Mouse (Mus musculus): ENCODE results near the gene Commd9. TPM values are rescaled to one million over a fixed set of nuclear protein-coding genes. Genes with fewer than 3 reads are reported as not detected.

Gene Commd9
- polyA plus RNA-seq, 2 experiments, result 72.7 to 114 TPM

GRCm38 (mm10) chr2:101902196-101902595 lies 16.1 kb downstream of the Commd9 start:
- Histone ChIP-seq H3K4me1 (ENCODE audit: control insufficient read depth, insufficient read depth, low read length) (peaks cover 4% of the 10 kb centered on the region; the same call in 1 of the 2 replicates), H3K27me3 (ENCODE audit: control insufficient read depth, insufficient read depth, low read length) (no peaks in the 10 kb centered on the region), H3K36me3 (ENCODE audit: control insufficient read depth, insufficient read depth, low read length) (peaks cover 18% of the 10 kb centered on the region), H3K9ac (ENCODE audit: low read depth, low read length, severe bottlenecking) (no peak overlapping the region), H3K4me2 (replicated peaks; ENCODE audit: low read depth, low read length, severe bottlenecking) (no peak overlapping the region), H3K27ac (replicated peaks; ENCODE audit: low read depth, low read length) (no peak overlapping the region), H3K4me3 (replicated peaks; ENCODE audit: low read length) (no peak overlapping the region), H3K9me3 (ENCODE audit: control insufficient read depth, low read length) (no peaks in the 10 kb centered on the region)
- ATAC-seq (ENCODE audit: low FRiP score, low read depth) (no peak), DNase-seq (ENCODE audit: low spot score) (no peak)
- no peak for TF ChIP-seq POLR2A (IDR thresholded peaks at IDR 0.05; ENCODE audit: borderline replicate concordance, extremely low read depth, insufficient read depth, insufficient read length)
- WGBS, result 69% methylated on average over 4 of the region's 4 CpGs

DNA sequence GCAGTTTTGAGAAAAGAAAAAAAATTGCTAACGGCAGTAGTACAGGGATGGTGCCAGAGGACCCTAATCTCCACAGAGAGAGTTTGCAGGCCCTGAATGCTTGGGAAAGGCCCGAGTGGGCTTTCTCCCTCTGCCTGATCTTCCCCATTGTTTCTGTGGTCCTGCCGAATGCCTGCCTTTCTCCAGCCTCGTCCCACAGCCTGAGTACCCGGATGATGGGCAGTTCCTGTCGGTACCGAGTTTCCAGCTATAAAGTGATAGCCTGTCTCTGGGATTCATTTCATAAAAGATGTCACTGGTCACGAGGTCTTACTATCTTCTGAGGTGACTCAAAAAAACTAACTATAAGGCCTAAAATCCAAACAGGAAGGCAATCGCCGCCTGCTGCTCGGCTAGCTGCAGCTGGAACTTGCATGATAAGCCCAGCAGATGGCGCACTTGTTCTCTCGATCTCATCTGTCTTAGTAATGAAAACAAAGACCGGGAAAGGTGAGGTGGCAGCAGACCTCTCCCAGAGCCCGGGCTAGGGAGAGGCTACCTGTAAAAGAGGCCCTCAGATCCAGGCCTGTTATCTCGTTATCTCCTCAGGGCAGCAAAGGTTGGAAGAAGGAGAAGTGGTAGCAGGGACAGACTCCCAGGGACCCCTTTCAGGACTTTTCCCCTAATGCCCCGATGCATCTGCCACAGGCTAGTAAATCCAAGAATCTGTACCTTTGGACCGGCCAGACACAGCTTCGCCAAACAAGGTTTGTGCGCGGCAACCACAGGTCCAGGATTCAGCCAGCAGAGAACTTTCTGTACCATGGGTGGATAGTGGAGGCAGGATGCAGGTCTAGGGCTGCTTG lies 19.7 kb downstream of the Commd9 start:
- Histone ChIP-seq H3K9ac (ENCODE audit: low read depth, low read length, severe bottlenecking) (peak overlapping the region; percentile 1; the same call in 1 of the 2 replicates), H3K27ac (replicated peaks; ENCODE audit: low read depth, low read length) (no peak overlapping the region), H3K4me3 (replicated peaks; ENCODE audit: low read length) (no peak overlapping the region), H3K9me3 (ENCODE audit: control insufficient read depth, low read length) (no peaks in the 10 kb centered on the region), H3K4me1 (ENCODE audit: control insufficient read depth, insufficient read depth, low read length) (peaks cover 4% of the 10 kb centered on the region; the same call in 1 of the 2 replicates), H3K27me3 (ENCODE audit: control insufficient read depth, insufficient read depth, low read length) (no peaks in the 10 kb centered on the region), H3K4me2 (replicated peaks; ENCODE audit: low read depth, low read length, severe bottlenecking) (peak overlapping the region; percentile 40), H3K36me3 (ENCODE audit: control insufficient read depth, insufficient read depth, low read length) (peaks cover 7% of the 10 kb centered on the region)
- ATAC-seq (ENCODE audit: low FRiP score, low read depth) (peak; percentile 62; the same call in 1 of the 2 replicates), DNase-seq (ENCODE audit: low spot score) (peak; percentile 93)
- WGBS, result 25% methylated on average over 21 of the region's 21 CpGs
- 0 out of 2 replicates have a peak, but pooled peaks have one; percentile 34 for TF ChIP-seq POLR2A (IDR thresholded peaks at IDR 0.05; ENCODE audit: borderline replicate concordance, extremely low read depth, insufficient read depth, insufficient read length)

DNA sequence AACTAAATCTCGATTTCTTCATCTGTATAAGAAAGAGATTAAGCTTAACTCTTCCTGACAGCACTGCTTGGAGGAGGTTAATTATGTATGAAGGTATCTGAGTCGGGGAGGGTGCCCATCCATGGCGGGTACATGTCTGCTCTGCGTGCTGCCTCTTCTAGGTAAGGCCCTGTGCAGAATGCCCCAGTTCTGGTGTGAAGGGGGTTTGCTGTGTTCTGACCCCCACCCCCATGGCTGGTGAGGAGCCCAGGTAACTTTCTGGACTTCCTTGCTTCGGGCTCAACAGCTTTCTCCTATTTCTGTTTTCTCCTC lies 20.3 kb downstream of the Commd9 start:
- Histone ChIP-seq H3K4me1 (ENCODE audit: control insufficient read depth, insufficient read depth, low read length) (peaks cover 4% of the 10 kb centered on the region; the same call in 1 of the 2 replicates), H3K9me3 (ENCODE audit: control insufficient read depth, low read length) (no peaks in the 10 kb centered on the region), H3K4me3 (replicated peaks; ENCODE audit: low read length) (no peak overlapping the region), H3K27me3 (ENCODE audit: control insufficient read depth, insufficient read depth, low read length) (no peaks in the 10 kb centered on the region), H3K27ac (replicated peaks; ENCODE audit: low read depth, low read length) (no peak overlapping the region), H3K9ac (ENCODE audit: low read depth, low read length, severe bottlenecking) (0 out of 2 replicates have a peak overlapping the region, but pooled peaks have one; percentile 1), H3K36me3 (ENCODE audit: control insufficient read depth, insufficient read depth, low read length) (peaks cover 1% of the 10 kb centered on the region; the same call in 1 of the 2 replicates), H3K4me2 (replicated peaks; ENCODE audit: low read depth, low read length, severe bottlenecking) (no peak overlapping the region; the same call in 1 of the 2 replicates)
- TF ChIP-seq POLR2A (IDR thresholded peaks at IDR 0.05; ENCODE audit: borderline replicate concordance, extremely low read depth, insufficient read depth, insufficient read length), result no peak
- ATAC-seq (ENCODE audit: low FRiP score, low read depth) (no peak), DNase-seq (ENCODE audit: low spot score) (no peak)
- WGBS, result 69% methylated on average over 5 of the region's 5 CpGs

DNA sequence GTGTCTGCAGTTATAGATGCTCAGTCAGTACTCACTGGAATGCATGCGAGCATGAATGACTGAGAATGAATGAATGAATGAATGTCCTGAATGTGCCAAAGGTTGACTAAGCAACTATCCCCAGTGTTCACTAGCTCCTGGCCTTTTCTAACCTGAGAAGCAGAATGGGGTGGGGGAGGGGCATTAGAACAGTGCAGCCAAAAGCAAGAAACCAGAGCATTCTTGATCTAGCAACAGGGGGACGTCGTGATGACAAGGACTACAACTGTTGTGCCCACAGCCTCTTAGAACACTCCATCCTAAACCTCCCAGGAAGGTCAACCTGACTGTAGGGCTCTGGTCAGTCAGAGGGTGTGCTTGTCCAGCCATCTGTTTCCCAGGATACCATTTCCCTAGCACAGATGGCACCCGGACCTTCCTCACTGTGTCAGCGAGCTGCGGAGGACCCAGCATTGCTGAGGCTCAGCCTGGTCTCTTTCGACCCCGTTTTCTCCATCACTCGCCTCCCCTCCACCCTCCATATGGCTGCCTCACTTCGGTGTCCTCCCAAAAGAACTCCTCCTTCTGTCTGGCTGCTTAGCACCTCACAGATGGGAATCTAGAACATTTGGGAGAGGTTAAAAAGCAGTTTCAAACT lies 21.5 kb downstream of the Commd9 start:
- H3K9ac ChIP-seq (ENCODE audit: low read depth, low read length, severe bottlenecking), result no peak overlapping the region
- no peak for TF ChIP-seq POLR2A (IDR thresholded peaks at IDR 0.05; ENCODE audit: borderline replicate concordance, extremely low read depth, insufficient read depth, insufficient read length)
- H3K27ac ChIP-seq (replicated peaks; ENCODE audit: low read depth, low read length), result no peak overlapping the region
- peaks cover 4% of the 10 kb centered on the region; the same call in 1 of the 2 replicates for H3K4me1 ChIP-seq (ENCODE audit: control insufficient read depth, insufficient read depth, low read length)
- H3K27me3 ChIP-seq (ENCODE audit: control insufficient read depth, insufficient read depth, low read length), result no peaks in the 10 kb centered on the region
- H3K4me2 ChIP-seq (replicated peaks; ENCODE audit: low read depth, low read length, severe bottlenecking), result no peak overlapping the region
- no peak overlapping the region for H3K4me3 ChIP-seq (replicated peaks; ENCODE audit: low read length)
- no peak for ATAC-seq (ENCODE audit: low FRiP score, low read depth)
- DNase-seq (ENCODE audit: low spot score), result no peak
- H3K36me3 ChIP-seq (ENCODE audit: control insufficient read depth, insufficient read depth, low read length), result no peaks in the 10 kb centered on the region
- WGBS, result 68% methylated on average over 10 of the region's 10 CpGs
- H3K9me3 ChIP-seq (ENCODE audit: control insufficient read depth, low read length), result no peaks in the 10 kb centered on the region

- Histone ChIP-seq H3K27ac (replicated peaks; ENCODE audit: low read depth, low read length) (no peak overlapping the region), H3K36me3 (ENCODE audit: control insufficient read depth, insufficient read depth, low read length) (no peaks in the 10 kb centered on the region), H3K4me2 (replicated peaks; ENCODE audit: low read depth, low read length, severe bottlenecking) (no peak overlapping the region), H3K9me3 (ENCODE audit: control insufficient read depth, low read length) (no peaks in the 10 kb centered on the region), H3K27me3 (ENCODE audit: control insufficient read depth, insufficient read depth, low read length) (no peaks in the 10 kb centered on the region), H3K4me3 (replicated peaks; ENCODE audit: low read length) (no peak overlapping the region), H3K9ac (ENCODE audit: low read depth, low read length, severe bottlenecking) (no peak overlapping the region), H3K4me1 (ENCODE audit: control insufficient read depth, insufficient read depth, low read length) (peaks cover 4% of the 10 kb centered on the region; the same call in 1 of the 2 replicates)
- no peak for TF ChIP-seq POLR2A (IDR thresholded peaks at IDR 0.05; ENCODE audit: borderline replicate concordance, extremely low read depth, insufficient read depth, insufficient read length)
- no peak for ATAC-seq (ENCODE audit: low FRiP score, low read depth)
- WGBS, result 82% methylated on average over 13 of the region's 13 CpGs
- DNase-seq (ENCODE audit: low spot score), result no peak
Observed at GRCm38 (mm10) chr2:101908773-101909172, 22.7 kb downstream of the Commd9 start.

Data from limb, embryonic 14.5 days (tissue).